Mouse (Mus musculus): ENCODE results near the gene Aff1. TPM values are rescaled to one million over a fixed set of nuclear protein-coding genes. Genes with fewer than 3 reads are reported as not detected.
A peak's percentile ranks its signal among the peaks of the same experiment; 100 is the strongest.

The Aff1 gene
- total RNA-seq, 2 experiments from 2014 or later: 38.3 to 39.9 TPM

- DNase-seq: peak; percentile 73
Measured at GRCm38 (mm10) chr5:103843938-103844337, 151.8 kb downstream of the Aff1 start.

DNA sequence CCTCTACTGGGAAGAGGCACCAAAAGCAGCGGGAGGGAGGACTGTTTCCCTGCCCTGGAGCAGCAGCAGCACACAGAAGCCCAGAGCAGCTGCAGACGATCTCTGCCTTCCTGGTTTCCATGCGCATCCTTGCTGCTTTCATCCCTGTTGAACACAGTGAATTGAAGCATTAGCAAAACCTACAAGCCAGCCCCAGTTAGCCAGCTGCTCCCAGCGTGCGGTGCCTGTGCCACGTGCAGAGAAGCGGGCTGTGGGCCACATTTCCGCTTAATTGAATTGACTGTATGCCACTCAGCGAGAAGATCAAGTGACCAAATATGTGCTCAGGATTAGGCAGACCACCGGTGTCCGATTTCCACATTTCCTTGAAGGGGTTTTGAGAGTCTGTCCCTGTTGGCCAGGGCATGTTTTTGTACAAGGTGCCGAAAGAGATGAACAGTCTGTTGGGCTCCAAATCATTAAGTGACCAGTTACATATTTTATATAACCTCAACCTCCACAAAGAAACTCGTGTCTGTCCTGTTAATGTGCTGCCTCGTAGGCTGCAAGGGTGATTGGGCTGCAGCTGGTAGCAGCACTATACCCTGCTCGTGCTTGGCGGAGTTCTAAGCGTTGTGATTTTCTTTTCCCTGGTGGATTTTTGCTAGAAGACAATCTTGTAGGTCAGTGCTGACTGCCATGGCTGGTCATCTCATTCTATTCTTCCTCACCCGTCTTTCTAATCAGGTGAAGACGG lies 153.4 kb downstream of the Aff1 start:
- no peak for DNase-seq

DNA sequence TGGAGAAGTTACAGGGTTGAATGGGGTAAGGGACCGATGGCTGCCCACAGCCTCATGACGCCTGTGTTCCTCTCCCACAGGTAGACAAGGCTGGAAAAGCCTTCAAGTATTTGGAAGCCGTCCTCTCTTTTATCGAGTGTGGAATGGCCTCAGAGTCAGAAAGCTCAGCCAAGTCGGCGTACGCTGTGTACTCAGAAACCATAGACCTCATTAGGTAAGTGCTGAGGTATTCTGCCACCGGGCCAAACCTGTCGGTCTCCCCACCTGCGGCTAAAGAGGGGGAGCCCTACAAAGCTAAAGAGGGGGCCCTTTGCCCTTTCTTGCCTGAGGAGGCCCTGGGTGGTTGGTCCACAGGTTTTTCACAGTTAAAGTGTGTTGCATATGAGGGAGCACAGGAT lies 154.0 kb downstream of the Aff1 start:
- DNase-seq: no peak

DNA sequence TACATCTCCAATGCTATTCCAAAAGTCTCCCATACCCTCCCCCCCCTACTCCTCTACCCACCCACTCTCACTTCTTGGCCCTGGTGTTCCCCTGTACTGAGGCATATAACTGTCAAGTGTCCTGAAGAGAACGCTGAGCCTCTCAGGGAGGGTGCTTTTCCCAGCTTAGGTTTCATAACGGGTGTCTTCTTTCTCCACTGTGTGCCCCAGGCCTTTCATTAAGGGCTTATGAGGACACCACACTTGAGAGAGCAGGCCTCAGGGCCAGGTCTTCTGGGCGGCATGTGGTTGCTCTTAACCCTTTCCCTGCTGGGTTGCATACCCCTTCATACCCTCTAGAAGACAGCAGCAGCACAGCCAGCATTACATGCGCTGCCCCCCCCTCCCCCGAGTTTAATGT lies 154.4 kb downstream of the Aff1 start:
- no peak for DNase-seq

DNA sequence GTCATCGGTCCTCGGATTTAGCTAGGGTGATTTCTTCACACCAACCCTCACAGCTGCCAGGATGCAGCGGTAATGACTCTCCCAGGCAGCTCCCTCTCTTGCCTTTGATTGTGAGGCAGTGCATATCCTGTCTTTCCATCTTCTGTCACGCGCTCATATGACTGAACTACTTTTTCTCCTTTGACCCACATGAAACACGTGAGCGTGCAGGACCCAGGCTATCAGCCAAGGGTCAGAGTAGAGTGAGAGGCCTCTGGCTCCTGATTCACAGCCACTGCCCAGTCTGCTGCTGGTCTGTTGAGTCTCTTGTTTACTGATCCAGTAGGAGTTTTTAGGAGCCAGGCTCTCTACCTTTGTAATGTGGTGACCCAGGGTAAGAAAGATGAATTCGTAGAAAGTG lies 156.4 kb downstream of the Aff1 start:
- no peak for DNase-seq

GRCm38 (mm10) chr5:103852756-103853549 lies 160.8 kb downstream of the Aff1 start:
- DNase-seq: no peak

DNA sequence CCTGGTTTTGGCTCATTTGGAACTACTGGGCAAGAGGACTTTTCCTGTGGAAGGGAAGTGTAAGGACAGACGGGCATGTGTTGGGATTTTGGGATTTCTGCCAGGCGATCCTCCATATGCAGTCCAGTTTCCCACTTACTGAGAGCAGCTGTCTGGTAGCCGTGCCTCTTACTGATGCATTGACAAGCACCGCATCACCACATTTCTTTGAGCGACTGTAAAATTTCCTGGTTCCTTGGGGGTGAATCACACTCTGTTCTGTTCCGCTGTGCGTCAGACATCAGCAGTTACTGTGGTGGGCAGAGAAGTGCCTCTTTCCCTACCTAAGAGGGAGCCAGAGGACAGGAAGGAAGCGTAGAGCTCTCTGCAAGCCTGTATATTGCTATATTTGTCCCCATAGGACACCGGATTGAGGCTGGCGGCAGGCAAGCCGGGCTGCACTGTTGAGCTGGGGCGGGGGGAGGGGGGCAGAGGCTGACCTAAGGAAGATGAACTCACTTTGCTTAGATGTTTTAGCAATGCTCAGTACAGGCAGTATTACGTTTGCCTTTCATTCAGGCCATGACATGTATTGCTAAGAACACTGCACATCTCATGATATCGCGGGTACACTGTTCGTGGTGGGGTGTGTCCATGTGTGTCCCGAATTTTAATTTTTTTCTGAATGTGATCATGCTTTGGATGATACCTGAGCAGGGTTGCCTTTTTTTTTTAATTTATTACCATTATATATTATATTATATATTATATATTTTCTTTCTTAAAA lies 162.1 kb downstream of the Aff1 start:
- no peak for DNase-seq

GRCm38 (mm10) chr5:103854807-103855194 lies 162.6 kb downstream of the Aff1 start:
- DNase-seq: no peak

GRCm38 (mm10) chr5:103855483-103856211 lies 163.5 kb downstream of the Aff1 start:
- DNase-seq: no peak

GRCm38 (mm10) chr5:103856286-103857009 lies 164.3 kb downstream of the Aff1 start:
- peak; percentile 61 for DNase-seq

DNA sequence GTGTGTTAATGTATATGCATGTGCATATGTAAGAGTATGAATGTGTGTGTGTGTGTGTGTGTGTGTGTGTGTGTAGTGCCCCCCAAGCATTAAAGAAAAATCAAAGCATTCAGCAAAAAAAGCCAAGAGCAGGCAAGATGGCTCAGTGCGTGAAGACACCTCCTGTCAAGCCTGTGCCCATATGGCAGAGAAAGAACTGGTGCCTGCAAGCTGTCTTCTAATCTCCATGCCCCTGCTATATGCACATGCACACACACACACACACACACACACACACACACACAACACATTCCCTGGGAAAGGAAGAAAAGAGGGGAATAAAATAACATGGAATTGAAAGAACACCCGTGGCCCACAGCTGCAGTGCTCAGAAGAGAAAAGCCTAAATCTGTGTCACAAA lies 165.0 kb downstream of the Aff1 start:
- DNase-seq: no peak

GRCm38 (mm10) chr5:103860622-103861021 lies 168.4 kb downstream of the Aff1 start:
- DNase-seq: no peak

DNA sequence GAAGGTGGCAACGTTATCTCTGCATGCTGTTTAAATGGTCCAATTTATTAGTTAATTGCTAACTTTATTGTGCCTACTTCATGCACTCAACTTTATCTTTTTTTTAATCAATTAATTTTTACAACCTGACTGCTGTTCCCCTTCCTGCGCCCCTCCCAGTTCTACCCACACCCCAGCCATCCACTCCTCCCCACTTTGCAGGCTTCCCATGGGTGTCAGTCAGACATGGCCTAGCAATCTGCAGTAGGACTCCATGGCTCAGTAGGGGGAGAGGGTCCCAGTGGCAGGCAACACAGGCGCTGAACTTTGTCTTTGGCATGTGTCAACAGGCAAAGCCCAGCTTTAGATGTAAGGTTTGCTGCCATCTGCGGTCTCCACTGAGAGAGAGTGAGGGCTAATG lies 171.6 kb downstream of the Aff1 start:
- DNase-seq: no peak

DNA sequence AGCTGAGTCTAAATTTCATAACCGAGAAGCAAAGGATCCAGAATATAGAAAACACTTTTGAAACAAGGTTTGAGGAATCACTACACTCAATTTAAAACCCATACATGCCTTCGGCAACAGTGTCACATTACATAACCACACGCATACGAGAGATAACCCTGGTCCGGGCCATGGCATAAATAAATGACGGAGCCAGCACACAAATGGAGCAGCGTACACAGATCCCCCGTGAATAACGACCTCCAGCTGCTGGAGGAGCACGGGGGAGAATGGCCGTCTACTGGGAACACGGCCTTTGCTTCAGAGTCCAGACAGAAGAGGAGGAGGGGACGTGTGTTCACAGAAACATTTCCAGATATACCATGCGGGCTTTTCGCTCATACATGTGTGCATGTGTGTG lies 197.6 kb downstream of the Aff1 start:
- no peak for DNase-seq

- no peak for DNase-seq
Measured at GRCm38 (mm10) chr5:103898310-103898709, 206.1 kb downstream of the Aff1 start.

Other genes with a start within 250 kb of the Aff1 start
- 1 to 10 TPM; 1.4 to 1.6 TPM for gene Slc10a6, start 63.0 kb upstream of the Aff1 start, total RNA-seq (2021)
- under 1 TPM in 1 of 2 experiments, not detected in 1; 0.33 TPM for gene 1700016H13Rik, start 36.4 kb upstream of the Aff1 start, total RNA-seq (2021)
- gene Klhl8, start 218.9 kb downstream of the Aff1 start, total RNA-seq (2021): 10 to 100 TPM; 12.1 to 13.1 TPM